Mouse (Mus musculus): Measurements from ENCODE around the gene Yeats4. TPM values are rescaled to one million over a fixed set of nuclear protein-coding genes. Genes with fewer than 3 reads are reported as not detected.

Gene Yeats4
- polyA plus RNA-seq, 1 experiment from 2014 or later, result 43.5 TPM

- Histone ChIP-seq H3K9ac (ENCODE audit: low read depth, low read length) (no peak overlapping the region), H3K4me1 (replicated peaks; ENCODE audit: control insufficient read depth, insufficient read depth, low read length) (0 out of 2 replicates have a peak, but pooled peaks cover 3% of the 10 kb centered on the region), H3K36me3 (ENCODE audit: control insufficient read depth, insufficient read depth) (no peaks in the 10 kb centered on the region), H3K4me3 (ENCODE audit: low read depth, low read length) (no peak overlapping the region), H3K9me3 (ENCODE audit: control insufficient read depth) (no peaks in the 10 kb centered on the region), H3K4me2 (replicated peaks; ENCODE audit: low read depth) (peak overlapping the region; percentile 49), H3K27ac (ENCODE audit: low read depth, low read length) (no peak overlapping the region), H3K27me3 (replicated peaks; ENCODE audit: control insufficient read depth, insufficient read depth, low read length) (no peaks in the 10 kb centered on the region)
- 0 out of 2 replicates have a peak, but pooled peaks have one; percentile 36 for ATAC-seq
- WGBS, result 39% methylated on average over 13 of the region's 13 CpGs
- no peak for TF ChIP-seq CTCF (IDR thresholded peaks at IDR 0.05; ENCODE audit: low read depth)
Observed at GRCm38 (mm10) chr10:117173566-117174438, 50.5 kb downstream of the Yeats4 start.

DNA sequence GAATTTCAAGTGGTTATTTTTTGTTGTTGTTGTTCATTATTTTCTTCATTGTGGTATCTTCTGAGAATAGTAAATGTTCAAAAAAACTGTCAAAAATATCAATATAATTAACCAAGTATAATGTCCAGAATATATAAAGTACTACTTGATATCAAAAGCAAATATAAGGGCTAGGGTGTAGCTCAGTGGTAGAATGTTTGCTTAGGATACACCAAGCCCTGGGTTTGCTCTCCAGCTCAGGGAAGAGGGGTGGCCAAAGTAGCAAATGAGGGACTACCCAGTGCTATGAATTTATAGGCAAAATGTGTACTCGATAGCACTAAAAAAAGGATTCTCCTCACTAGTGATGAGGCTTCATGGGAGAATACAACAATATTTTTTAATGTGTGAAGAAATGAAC is 51.2 kb downstream of the Yeats4 start:
- no peak for TF ChIP-seq CTCF (IDR thresholded peaks at IDR 0.05; ENCODE audit: low read depth)
- no peak overlapping the region for H3K27ac ChIP-seq (ENCODE audit: low read depth, low read length)
- WGBS, result 87% methylated on average over 1 of the region's 1 CpGs
- ATAC-seq, result no peak
- H3K27me3 ChIP-seq (replicated peaks; ENCODE audit: control insufficient read depth, insufficient read depth, low read length), result no peaks in the 10 kb centered on the region
- H3K36me3 ChIP-seq (ENCODE audit: control insufficient read depth, insufficient read depth), result no peaks in the 10 kb centered on the region
- no peak overlapping the region for H3K9ac ChIP-seq (ENCODE audit: low read depth, low read length)
- H3K4me3 ChIP-seq (ENCODE audit: low read depth, low read length), result no peak overlapping the region
- H3K9me3 ChIP-seq (ENCODE audit: control insufficient read depth), result no peaks in the 10 kb centered on the region
- H3K4me1 ChIP-seq (replicated peaks; ENCODE audit: control insufficient read depth, insufficient read depth, low read length), result 0 out of 2 replicates have a peak, but pooled peaks cover 3% of the 10 kb centered on the region
- H3K4me2 ChIP-seq (replicated peaks; ENCODE audit: low read depth), result no peak overlapping the region

- no peak for TF ChIP-seq CTCF (IDR thresholded peaks at IDR 0.05; ENCODE audit: low read depth)
- H3K36me3 ChIP-seq (ENCODE audit: control insufficient read depth, insufficient read depth), result no peaks in the 10 kb centered on the region
- no peak overlapping the region for H3K4me2 ChIP-seq (replicated peaks; ENCODE audit: low read depth)
- no peak overlapping the region for H3K4me3 ChIP-seq (ENCODE audit: low read depth, low read length)
- H3K9ac ChIP-seq (ENCODE audit: low read depth, low read length), result no peak overlapping the region
- 23% methylated on average over 3 of the region's 3 CpGs for WGBS
- ATAC-seq, result no peak
- 0 out of 2 replicates have a peak, but pooled peaks cover 3% of the 10 kb centered on the region for H3K4me1 ChIP-seq (replicated peaks; ENCODE audit: control insufficient read depth, insufficient read depth, low read length)
- no peak overlapping the region for H3K27ac ChIP-seq (ENCODE audit: low read depth, low read length)
- H3K27me3 ChIP-seq (replicated peaks; ENCODE audit: control insufficient read depth, insufficient read depth, low read length), result no peaks in the 10 kb centered on the region
- no peaks in the 10 kb centered on the region for H3K9me3 ChIP-seq (ENCODE audit: control insufficient read depth)
Observed at GRCm38 (mm10) chr10:117172069-117172468, 52.2 kb downstream of the Yeats4 start.

DNA sequence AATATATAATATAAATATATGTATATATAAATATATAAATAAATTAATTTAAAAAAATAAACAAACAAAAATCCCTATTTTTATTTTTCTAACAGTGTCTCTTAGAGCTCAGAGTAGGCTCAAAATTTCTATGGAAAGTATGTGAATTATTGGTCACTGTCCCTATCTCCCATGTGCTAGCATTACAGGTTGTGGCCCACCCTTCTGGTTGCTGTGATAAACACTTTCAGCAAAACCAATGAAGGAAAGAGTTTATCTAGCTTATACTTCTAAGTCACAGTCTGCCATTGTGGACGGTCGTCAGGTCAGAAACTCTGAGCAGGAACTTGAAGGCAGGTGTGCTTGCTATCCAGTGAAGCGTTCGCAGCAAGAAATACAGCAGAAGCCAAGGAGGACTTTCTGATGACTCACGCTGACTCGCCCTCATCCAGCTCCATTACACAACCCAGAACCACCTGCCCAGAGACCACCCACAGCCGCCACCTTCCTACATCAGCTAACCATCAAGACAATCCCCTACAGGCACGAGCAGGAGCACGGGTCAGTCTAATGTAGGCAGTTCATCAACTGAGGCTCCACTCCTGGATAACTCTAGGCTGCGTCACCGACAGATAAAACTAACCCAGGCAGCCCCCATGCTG is 57.4 kb downstream of the Yeats4 start:
- H3K36me3 ChIP-seq (ENCODE audit: control insufficient read depth, insufficient read depth), result no peaks in the 10 kb centered on the region
- H3K27me3 ChIP-seq (replicated peaks; ENCODE audit: control insufficient read depth, insufficient read depth, low read length), result no peaks in the 10 kb centered on the region
- ATAC-seq, result no peak
- TF ChIP-seq CTCF (IDR thresholded peaks at IDR 0.05; ENCODE audit: low read depth), result no peak
- no peaks in the 10 kb centered on the region for H3K4me1 ChIP-seq (replicated peaks; ENCODE audit: control insufficient read depth, insufficient read depth, low read length)
- WGBS, result 73% methylated on average over 11 of the region's 11 CpGs
- H3K27ac ChIP-seq (ENCODE audit: low read depth, low read length), result no peak overlapping the region
- H3K9me3 ChIP-seq (ENCODE audit: control insufficient read depth), result no peaks in the 10 kb centered on the region
- no peak overlapping the region for H3K9ac ChIP-seq (ENCODE audit: low read depth, low read length)
- no peak overlapping the region for H3K4me3 ChIP-seq (ENCODE audit: low read depth, low read length)
- H3K4me2 ChIP-seq (replicated peaks; ENCODE audit: low read depth), result no peak overlapping the region

Other genes with a start within 250 kb of the Yeats4 start
- not detected in 2 replicates for gene Best3, start 238.2 kb downstream of the Yeats4 start, polyA plus RNA-seq (2015; fragmentation: Nextera tagmentation; extraction: Ambion mirVana)
- gene Lrrc10, start 179.2 kb downstream of the Yeats4 start, polyA plus RNA-seq (2015; fragmentation: Nextera tagmentation; extraction: Ambion mirVana), result not detected in 2 replicates
- 112 and 119 TPM in 2 replicates for gene Cct2, start 160.7 kb downstream of the Yeats4 start, polyA plus RNA-seq (2015; fragmentation: Nextera tagmentation; extraction: Ambion mirVana)
- 17.9 and 18.5 TPM in 2 replicates for gene Frs2, start 76.0 kb downstream of the Yeats4 start, polyA plus RNA-seq (2015; fragmentation: Nextera tagmentation; extraction: Ambion mirVana)
- not detected in 2 replicates for gene 9530003J23Rik, start 14.2 kb upstream of the Yeats4 start, polyA plus RNA-seq (2015; fragmentation: Nextera tagmentation; extraction: Ambion mirVana)
- 43.9 and 47.9 TPM in 2 replicates for gene Lyz2, start 57.8 kb upstream of the Yeats4 start, polyA plus RNA-seq (2015; fragmentation: Nextera tagmentation; extraction: Ambion mirVana)
- 7.7 and 9.6 TPM in 2 replicates for gene Lyz1, start 68.4 kb upstream of the Yeats4 start, polyA plus RNA-seq (2015; fragmentation: Nextera tagmentation; extraction: Ambion mirVana)
- 41.2 and 45.4 TPM in 2 replicates for gene Cpsf6, start 155.5 kb upstream of the Yeats4 start, polyA plus RNA-seq (2015; fragmentation: Nextera tagmentation; extraction: Ambion mirVana)

Measured in intestine, postnatal 0 days (tissue).